Mouse (Mus musculus) adrenal gland, adult 10 weeks (tissue): ENCODE measurements around the gene Rgmb. TPM values are rescaled to one million over a fixed set of nuclear protein-coding genes. Genes with fewer than 3 reads are reported as not detected.

Experiments used
- polyA plus RNA-seq: library from polyadenylated mRNA; stranded (reverse); fragments of 350-450 nt; fragmentation: Illumina TruSeq; extraction: RNeasy Lipid Tissue Mini Kit (QIAGEN cat#74804); gene quantifications from one replicate; pipeline ENCODE4 v1.2.3, GENCODE M21; 2014; ENCODE audit warnings: low read depth, low replicate concordance

The Rgmb gene
- 14.3 TPM for polyA plus RNA-seq

GRCm38 (mm10) chr17:15830766-15831644 lies at the start of gene Rgmb:
Gene Rgmb (minus strand): TSS chr17:15831039.

Other genes with a start within 250 kb of the Rgmb start
- 50.8 TPM for gene Chd1, start 126.1 kb downstream of the Rgmb start, polyA plus RNA-seq